Mouse (Mus musculus) small intestine, adult 2 months (tissue): Measurements from ENCODE around the gene Gpr63.

Experiments
- CTCF ChIP-seq: fragments of 200-500 bp; IDR thresholded peaks from 2 replicates; pipeline ENCODE4 v1.5.1; 2012; ENCODE audit warnings: low read depth, mild to moderate bottlenecking, control low read depth, inconsistent platforms, low read length, moderate library complexity, mixed read lengths; ENCODE audit not compliant: insufficient replicate concordance, insufficient read length; ENCODE audit errors: extremely low read depth
- POLR2A ChIP-seq: fragments of 200-500 bp; IDR thresholded peaks from 2 replicates; pipeline ENCODE4 v1.6.1; 2012; ENCODE audit warnings: low read depth, mild to moderate bottlenecking, control low read depth, inconsistent platforms, low read length, moderate library complexity

GRCm38 (mm10) chr4:24924726-24925125 is 41.5 kb upstream of the Gpr63 start:
- no peak for TF ChIP-seq CTCF
- no peak for TF ChIP-seq POLR2A
